Mouse (Mus musculus): Measurements from ENCODE around the gene Slc39a11. TPM values are rescaled to one million over a fixed set of nuclear protein-coding genes. Genes with fewer than 3 reads are reported as not detected.

The Slc39a11 gene
- total and polyA plus RNA-seq, 3 experiments, result 5.0 to 9.9 (median 5.3) TPM

GRCm38 (mm10) chr11:113554194-113554593, 95.7 kb downstream of the Slc39a11 start:
- no peaks in the 10 kb centered on the region for H3K4me1 ChIP-seq (ENCODE audit: insufficient read depth, low read depth, low read length)
- TF ChIP-seq TAL1 (conservative IDR thresholded peaks at IDR 0.05; ENCODE audit: low read depth, low read length) (no peak), POLR2AphosphoS5 (IDR thresholded peaks at IDR 0.05; ENCODE audit: insufficient replicate concordance, low read depth, low read length) (no peak), CTCF (IDR thresholded peaks at IDR 0.05; ENCODE audit: low read depth, low read length) (no peak), GATA1 (IDR thresholded peaks at IDR 0.05; ENCODE audit: borderline replicate concordance, low read length) (no peak), GATA2 (IDR thresholded peaks at IDR 0.05; ENCODE audit: borderline replicate concordance, low read depth, low read length) (no peak)
- H3K4me3 ChIP-seq (ENCODE audit: low read depth, low read length), result no peak overlapping the region
- H3K9me3 ChIP-seq (replicated peaks), result peaks cover 45% of the 10 kb centered on the region
- no peaks in the 10 kb centered on the region for H3K27me3 ChIP-seq (ENCODE audit: insufficient read depth, low read length)
- no peak for DNase-seq (ENCODE audit: low spot score)
- H3K36me3 ChIP-seq (replicated peaks), result peaks cover 72% of the 10 kb centered on the region
- ATAC-seq (ENCODE audit: extremely low read depth, insufficient number of reproducible peaks, low FRiP score, poor library complexity, severe bottlenecking), result no peak

GRCm38 (mm10) chr11:113553605-113554004, 96.3 kb downstream of the Slc39a11 start:
- Histone ChIP-seq H3K27me3 (ENCODE audit: insufficient read depth, low read length) (no peaks in the 10 kb centered on the region), H3K4me3 (ENCODE audit: low read depth, low read length) (no peak overlapping the region), H3K36me3 (replicated peaks) (peaks cover 67% of the 10 kb centered on the region), H3K9me3 (replicated peaks) (peaks cover 45% of the 10 kb centered on the region), H3K4me1 (ENCODE audit: insufficient read depth, low read depth, low read length) (no peaks in the 10 kb centered on the region)
- no peak for ATAC-seq (ENCODE audit: extremely low read depth, insufficient number of reproducible peaks, low FRiP score, poor library complexity, severe bottlenecking)
- no peak for DNase-seq (ENCODE audit: low spot score)
- TF ChIP-seq CTCF (IDR thresholded peaks at IDR 0.05; ENCODE audit: low read depth, low read length) (no peak), POLR2AphosphoS5 (IDR thresholded peaks at IDR 0.05; ENCODE audit: insufficient replicate concordance, low read depth, low read length) (no peak), GATA2 (IDR thresholded peaks at IDR 0.05; ENCODE audit: borderline replicate concordance, low read depth, low read length) (no peak), GATA1 (IDR thresholded peaks at IDR 0.05; ENCODE audit: borderline replicate concordance, low read length) (no peak), TAL1 (conservative IDR thresholded peaks at IDR 0.05; ENCODE audit: low read depth, low read length) (no peak)

- TF ChIP-seq TAL1 (conservative IDR thresholded peaks at IDR 0.05; ENCODE audit: low read depth, low read length) (no peak), CTCF (IDR thresholded peaks at IDR 0.05; ENCODE audit: low read depth, low read length) (no peak), POLR2AphosphoS5 (IDR thresholded peaks at IDR 0.05; ENCODE audit: insufficient replicate concordance, low read depth, low read length) (no peak), GATA1 (IDR thresholded peaks at IDR 0.05; ENCODE audit: borderline replicate concordance, low read length) (no peak), GATA2 (IDR thresholded peaks at IDR 0.05; ENCODE audit: borderline replicate concordance, low read depth, low read length) (no peak)
- no peak for ATAC-seq (ENCODE audit: extremely low read depth, insufficient number of reproducible peaks, low FRiP score, poor library complexity, severe bottlenecking)
- H3K27me3 ChIP-seq (ENCODE audit: insufficient read depth, low read length), result no peaks in the 10 kb centered on the region
- H3K36me3 ChIP-seq (replicated peaks), result peaks cover 62% of the 10 kb centered on the region
- DNase-seq (ENCODE audit: low spot score), result no peak
- H3K4me3 ChIP-seq (ENCODE audit: low read depth, low read length), result no peak overlapping the region
- peaks cover 45% of the 10 kb centered on the region for H3K9me3 ChIP-seq (replicated peaks)
- H3K4me1 ChIP-seq (ENCODE audit: insufficient read depth, low read depth, low read length), result no peaks in the 10 kb centered on the region
These were observed 97.3 kb downstream of the Slc39a11 start for GRCm38 (mm10) chr11:113552539-113552938.

- Histone ChIP-seq H3K4me1 (ENCODE audit: insufficient read depth, low read depth, low read length) (no peaks in the 10 kb centered on the region), H3K9me3 (replicated peaks) (peaks cover 38% of the 10 kb centered on the region), H3K36me3 (replicated peaks) (peaks cover 42% of the 10 kb centered on the region), H3K27me3 (ENCODE audit: insufficient read depth, low read length) (no peaks in the 10 kb centered on the region), H3K4me3 (ENCODE audit: low read depth, low read length) (no peak overlapping the region)
- ATAC-seq (ENCODE audit: extremely low read depth, insufficient number of reproducible peaks, low FRiP score, poor library complexity, severe bottlenecking) (no peak), DNase-seq (ENCODE audit: low spot score) (no peak)
- TF ChIP-seq POLR2AphosphoS5 (IDR thresholded peaks at IDR 0.05; ENCODE audit: insufficient replicate concordance, low read depth, low read length) (no peak), CTCF (IDR thresholded peaks at IDR 0.05; ENCODE audit: low read depth, low read length) (no peak), GATA2 (IDR thresholded peaks at IDR 0.05; ENCODE audit: borderline replicate concordance, low read depth, low read length) (no peak)
These were observed 103.5 kb downstream of the Slc39a11 start for GRCm38 (mm10) chr11:113546217-113546877.

- no peak for TF ChIP-seq POLR2AphosphoS5 (IDR thresholded peaks at IDR 0.05; ENCODE audit: insufficient replicate concordance, low read depth, low read length)
- Histone ChIP-seq H3K4me1 (ENCODE audit: insufficient read depth, low read depth, low read length) (no peaks in the 10 kb centered on the region), H3K27me3 (ENCODE audit: insufficient read depth, low read length) (no peaks in the 10 kb centered on the region), H3K4me3 (ENCODE audit: low read depth, low read length) (no peak overlapping the region; the same call in 1 of the 2 replicates), H3K9me3 (replicated peaks) (peaks cover 41% of the 10 kb centered on the region), H3K36me3 (replicated peaks) (peaks cover 31% of the 10 kb centered on the region)
- DNase-seq (ENCODE audit: low spot score) (no peak), ATAC-seq (ENCODE audit: extremely low read depth, insufficient number of reproducible peaks, low FRiP score, poor library complexity, severe bottlenecking) (no peak)
These were observed 105.8 kb downstream of the Slc39a11 start for GRCm38 (mm10) chr11:113544017-113544640.

GRCm38 (mm10) chr11:113541073-113541472, 108.8 kb downstream of the Slc39a11 start:
- Histone ChIP-seq H3K4me1 (ENCODE audit: insufficient read depth, low read depth, low read length) (no peaks in the 10 kb centered on the region), H3K36me3 (replicated peaks) (peaks cover 33% of the 10 kb centered on the region), H3K27me3 (ENCODE audit: insufficient read depth, low read length) (no peaks in the 10 kb centered on the region), H3K9me3 (replicated peaks) (peaks cover 48% of the 10 kb centered on the region), H3K4me3 (ENCODE audit: low read depth, low read length) (no peak overlapping the region)
- DNase-seq (ENCODE audit: low spot score) (no peak), ATAC-seq (ENCODE audit: extremely low read depth, insufficient number of reproducible peaks, low FRiP score, poor library complexity, severe bottlenecking) (no peak)
- TF ChIP-seq POLR2AphosphoS5 (IDR thresholded peaks at IDR 0.05; ENCODE audit: insufficient replicate concordance, low read depth, low read length) (no peak), TAL1 (conservative IDR thresholded peaks at IDR 0.05; ENCODE audit: low read depth, low read length) (no peak), GATA2 (IDR thresholded peaks at IDR 0.05; ENCODE audit: borderline replicate concordance, low read depth, low read length) (no peak), CTCF (IDR thresholded peaks at IDR 0.05; ENCODE audit: low read depth, low read length) (no peak), GATA1 (IDR thresholded peaks at IDR 0.05; ENCODE audit: borderline replicate concordance, low read length) (no peak)
